Comparison of ENCODE assay signal across 27 mouse cellular contexts in genomic region chr8:105555230-105555629, GRCm38 (mm10). TPM values are rescaled to one million over a fixed set of nuclear protein-coding genes. Genes with fewer than 3 reads are reported as not detected.
DNase-seq lines count a peak whose midpoint lies in the region; ATAC-seq and TF ChIP-seq lines count a peak whose summit lies in the region.
"Had no signal": no experiment of that assay in that cellular context is flagged by ENCODE, and none has a peak within 500 bp of the region (broad histone marks: within the 10 kb centered on the region; RNA-seq: fewer than 3 reads in every experiment).

No protein-coding gene starts in this region.

- no peaks in the 10 kb centered on the region for H3K27me3 ChIP-seq in heart, embryonic 15.5 days
- H3K27me3 ChIP-seq in heart, embryonic 12.5 days (replicated peaks) = no peaks in the 10 kb centered on the region
- no peaks in the 10 kb centered on the region for H3K27me3 ChIP-seq in kidney, postnatal 0 days (ENCODE audit: insufficient read depth, low read length)
- no peaks in the 10 kb centered on the region for H3K27me3 ChIP-seq in intestine, embryonic 15.5 days (replicated peaks)
- H3K27me3 ChIP-seq: embryonic facial prominence, embryonic 15.5 days; forebrain, embryonic 12.5 days; limb, embryonic 12.5 days; midbrain, embryonic 13.5 days had no signal

- 0 out of 2 replicates have a peak, but pooled peaks have one; percentile 10 for ATAC-seq in heart, embryonic 15.5 days (replicated peaks; ENCODE audit: insufficient number of reproducible peaks, insufficient read depth, low FRiP score, low read depth)
- no peak for ATAC-seq in heart, embryonic 12.5 days (ENCODE audit: insufficient number of reproducible peaks, low FRiP score)
- 0 out of 2 replicates have a peak, but pooled peaks have one; percentile 25 for ATAC-seq in kidney, postnatal 0 days (replicated peaks; ENCODE audit: low FRiP score, low read depth)
- 0 out of 2 replicates have a peak, but pooled peaks have one; percentile 26 for ATAC-seq in intestine, embryonic 15.5 days

- H3K27ac ChIP-seq in heart, embryonic 15.5 days = no peak overlapping the region
- H3K27ac ChIP-seq in heart, embryonic 12.5 days (ENCODE audit: poor library complexity, severe bottlenecking) = no peak overlapping the region
- H3K27ac ChIP-seq in kidney, postnatal 0 days = no peak overlapping the region
- no peak overlapping the region for H3K27ac ChIP-seq in intestine, embryonic 15.5 days
- H3K27ac ChIP-seq: embryonic facial prominence, embryonic 10.5 days; embryonic facial prominence, embryonic 15.5 days; forebrain, embryonic 12.5 days; left cerebral cortex, adult 2 months; limb, embryonic 12.5 days; macrophage; midbrain, embryonic 13.5 days had no signal

- no peak for TF ChIP-seq CTCF in kidney, postnatal 0 days (IDR thresholded peaks at IDR 0.05; ENCODE audit: low read depth)

- no peaks in the 10 kb centered on the region for H3K9me3 ChIP-seq in heart, embryonic 15.5 days (replicated peaks)
- H3K9me3 ChIP-seq in heart, embryonic 12.5 days (replicated peaks) = no peaks in the 10 kb centered on the region
- no peaks in the 10 kb centered on the region for H3K9me3 ChIP-seq in kidney, postnatal 0 days (replicated peaks; ENCODE audit: low read length)
- H3K9me3 ChIP-seq in intestine, embryonic 15.5 days = no peaks in the 10 kb centered on the region
- H3K9me3 ChIP-seq: embryonic facial prominence, embryonic 10.5 days; embryonic facial prominence, embryonic 15.5 days; forebrain, embryonic 12.5 days; limb, embryonic 12.5 days; midbrain, embryonic 13.5 days had no signal

- H3K9ac ChIP-seq in heart, embryonic 15.5 days = no peak overlapping the region
- H3K9ac ChIP-seq in heart, embryonic 12.5 days = no peak overlapping the region
- H3K9ac ChIP-seq in kidney, postnatal 0 days (ENCODE audit: low read depth, low read length) = no peak overlapping the region
- H3K9ac ChIP-seq in intestine, embryonic 15.5 days = no peak overlapping the region
- H3K9ac ChIP-seq: embryonic facial prominence, embryonic 15.5 days; forebrain, embryonic 12.5 days; limb, embryonic 12.5 days; midbrain, embryonic 13.5 days had no signal

- H3K36me3 ChIP-seq in heart, embryonic 15.5 days = peaks cover 7% of the 10 kb centered on the region; the same call in 1 of the 2 replicates
- H3K36me3 ChIP-seq in heart, embryonic 12.5 days = peaks cover 7% of the 10 kb centered on the region; the same call in 1 of the 2 replicates
- H3K36me3 ChIP-seq in kidney, postnatal 0 days (ENCODE audit: insufficient read depth, low read length) = 0 out of 2 replicates have a peak, but pooled peaks cover 5% of the 10 kb centered on the region
- no peaks in the 10 kb centered on the region for H3K36me3 ChIP-seq in intestine, embryonic 15.5 days
- H3K36me3 ChIP-seq: embryonic facial prominence, embryonic 10.5 days; embryonic facial prominence, embryonic 15.5 days had no signal

- H3K4me3 ChIP-seq in heart, embryonic 15.5 days = no peak overlapping the region
- H3K4me3 ChIP-seq in heart, embryonic 12.5 days = no peak overlapping the region
- no peak overlapping the region for H3K4me3 ChIP-seq in kidney, postnatal 0 days (replicated peaks; ENCODE audit: low read depth, low read length)
- no peak overlapping the region for H3K4me3 ChIP-seq in intestine, embryonic 15.5 days (replicated peaks)
- H3K4me3 ChIP-seq: embryonic facial prominence, embryonic 10.5 days; embryonic facial prominence, embryonic 15.5 days; forebrain, embryonic 12.5 days; left cerebral cortex, adult 2 months; limb, embryonic 12.5 days; midbrain, embryonic 13.5 days had no signal

- WGBS in heart, embryonic 15.5 days = 81% methylated on average over 3 of the region's 3 CpGs
- 78% methylated on average over 3 of the region's 3 CpGs for WGBS in heart, embryonic 12.5 days
- 83% methylated on average over 3 of the region's 3 CpGs for WGBS in kidney, postnatal 0 days
- WGBS in intestine, embryonic 15.5 days = 81% methylated on average over 3 of the region's 3 CpGs

- H3K4me1 ChIP-seq in heart, embryonic 15.5 days (replicated peaks) = 0 out of 2 replicates have a peak, but pooled peaks cover 2% of the 10 kb centered on the region
- H3K4me1 ChIP-seq in heart, embryonic 12.5 days (replicated peaks) = 0 out of 2 replicates have a peak, but pooled peaks cover 3% of the 10 kb centered on the region
- H3K4me1 ChIP-seq in kidney, postnatal 0 days (replicated peaks; ENCODE audit: insufficient read depth, low read length) = no peaks in the 10 kb centered on the region
- H3K4me1 ChIP-seq in intestine, embryonic 15.5 days (replicated peaks) = 0 out of 2 replicates have a peak, but pooled peaks cover 2% of the 10 kb centered on the region
- H3K4me1 ChIP-seq: embryonic facial prominence, embryonic 15.5 days; forebrain, embryonic 12.5 days; limb, embryonic 12.5 days; midbrain, embryonic 13.5 days had no signal

- DNase-seq in kidney, postnatal 0 days (ENCODE audit: low spot score) = no peak
- DNase-seq in kidney, postnatal 36 days = no peak
- peak; percentile 86 for DNase-seq in ES-CJ7 (ENCODE audit: low read depth, low spot score)
- DNase-seq in embryo, embryonic 10.5 days (ENCODE audit: low spot score) = no peak
- no peak for DNase-seq in embryo, embryonic 9.5 days (ENCODE audit: extremely low spot score)
- DNase-seq: adrenal gland, postnatal 10 days; cerebellum, adult 11 months; cerebellum, adult 9-11 months; gastrocnemius, postnatal 14 days; heart, postnatal 10 days; kidney, adult 2 months; kidney, postnatal 14 days; lung, postnatal 10 days; retina, postnatal 1 day; right cerebral cortex, postnatal 14 days; thymus, postnatal 14 days had no signal

- no peak overlapping the region for H3K4me2 ChIP-seq in heart, embryonic 15.5 days
- no peak overlapping the region for H3K4me2 ChIP-seq in heart, embryonic 12.5 days
- no peak overlapping the region for H3K4me2 ChIP-seq in kidney, postnatal 0 days (ENCODE audit: low read length)
- H3K4me2 ChIP-seq in intestine, embryonic 15.5 days (replicated peaks) = no peak overlapping the region
- H3K4me2 ChIP-seq: embryonic facial prominence, embryonic 15.5 days; forebrain, embryonic 12.5 days; heart, embryonic 11.5 days; limb, embryonic 12.5 days; midbrain, embryonic 13.5 days had no signal

RNA-seq across cellular contexts. Expression of gene Atp6v0d1, which starts 10.6 kb away (rescaled TPM):
- polyA plus RNA-seq in heart, embryonic 15.5 days (2015; fragmentation: Nextera tagmentation; extraction: Ambion mirVana) = 50.0 and 63.3 TPM in 2 replicates
- 51.4 and 52.9 TPM in 2 replicates for polyA plus RNA-seq in heart, embryonic 12.5 days (2016; fragmentation: Nextera tagmentation; extraction: Ambion mirVana)
- polyA plus RNA-seq in kidney, postnatal 0 days (2015; fragmentation: Nextera tagmentation; extraction: Ambion mirVana) = 112 and 122 TPM in 2 replicates
- 78.2 and 89.4 TPM in 2 replicates for polyA plus RNA-seq in intestine, embryonic 15.5 days (2015; fragmentation: Nextera tagmentation; extraction: Ambion mirVana)

RNA-seq across cellular contexts. Expression of gene Hsd11b2, which starts 36.7 kb away (rescaled TPM):
- 0.15 and 0.58 TPM in 2 replicates for polyA plus RNA-seq in heart, embryonic 15.5 days (2015; fragmentation: Nextera tagmentation; extraction: Ambion mirVana)
- 1.7 and 1.9 TPM in 2 replicates for polyA plus RNA-seq in heart, embryonic 12.5 days (2016; fragmentation: Nextera tagmentation; extraction: Ambion mirVana)
- 42.4 and 44.8 TPM in 2 replicates for polyA plus RNA-seq in kidney, postnatal 0 days (2015; fragmentation: Nextera tagmentation; extraction: Ambion mirVana)
- polyA plus RNA-seq in intestine, embryonic 15.5 days (2015; fragmentation: Nextera tagmentation; extraction: Ambion mirVana) = 2.7 and 3.0 TPM in 2 replicates
- polyA plus RNA-seq: macrophage had no signal

RNA-seq across cellular contexts. Expression of gene Ripor1, which starts 49.8 kb away (rescaled TPM):
- polyA plus RNA-seq in heart, embryonic 15.5 days (2015; fragmentation: Nextera tagmentation; extraction: Ambion mirVana) = 27.9 and 36.5 TPM in 2 replicates
- polyA plus RNA-seq in heart, embryonic 12.5 days (2016; fragmentation: Nextera tagmentation; extraction: Ambion mirVana) = 32.8 and 33.4 TPM in 2 replicates
- 40.9 and 44.4 TPM in 2 replicates for polyA plus RNA-seq in kidney, postnatal 0 days (2015; fragmentation: Nextera tagmentation; extraction: Ambion mirVana)
- polyA plus RNA-seq in intestine, embryonic 15.5 days (2015; fragmentation: Nextera tagmentation; extraction: Ambion mirVana) = 18.4 and 18.5 TPM in 2 replicates

RNA-seq across cellular contexts. Expression of gene Zdhhc1, which starts 58.5 kb away (rescaled TPM):
- 23.2 and 30.7 TPM in 2 replicates for polyA plus RNA-seq in heart, embryonic 15.5 days (2015; fragmentation: Nextera tagmentation; extraction: Ambion mirVana)
- 23.1 and 23.3 TPM in 2 replicates for polyA plus RNA-seq in heart, embryonic 12.5 days (2016; fragmentation: Nextera tagmentation; extraction: Ambion mirVana)
- 28.0 and 30.5 TPM in 2 replicates for polyA plus RNA-seq in kidney, postnatal 0 days (2015; fragmentation: Nextera tagmentation; extraction: Ambion mirVana)
- polyA plus RNA-seq in intestine, embryonic 15.5 days (2015; fragmentation: Nextera tagmentation; extraction: Ambion mirVana) = 20.1 and 22.6 TPM in 2 replicates

Comparison
In these comparisons a context has a peak if more than half of its experiments do, and no peak if none do; other contexts are left out.
1. RNA of gene Hsd11b2, which starts 36.7 kb away (polyA plus RNA-seq): 42.4 to 44.8 TPM in kidney, postnatal 0 days; 2.7 to 3.0 TPM in intestine, embryonic 15.5 days, 1.7 to 1.9 TPM in heart, embryonic 12.5 days and 0.15 to 0.58 TPM in heart, embryonic 15.5 days; every median in the first group is over 10 times any median in the second.